Mouse (Mus musculus): ENCODE measurements at regions not wholly inside any gene's neighbourhood (a gene's known extent, or its start where the extent isn't known, plus 50 kb on each side); places are given as distances from the start of the nearest gene placed in this dataset.

GRCm38 (mm10) chr16:51457166-51457565 is 573.9 kb upstream of the Cblb start:
- H3K9ac ChIP-seq: no peak overlapping the region

GRCm38 (mm10) chr16:51475690-51476089 is 555.3 kb upstream of the Cblb start:
- TF ChIP-seq CTCF (IDR thresholded peaks at IDR 0.05; ENCODE audit: low read depth): no peak
- ATAC-seq (ENCODE audit: insufficient read depth) (no peak), DNase-seq (no peak)
- H3K9ac ChIP-seq: no peak overlapping the region
- no peaks in the 10 kb centered on the region for H3K36me3 ChIP-seq (ENCODE audit: insufficient read depth)
- no peaks in the 10 kb centered on the region for H3K4me1 ChIP-seq (ENCODE audit: insufficient read depth)
- H3K4me3 ChIP-seq (ENCODE audit: low read depth, low read length): no peak overlapping the region
- no peaks in the 10 kb centered on the region for H3K27me3 ChIP-seq (ENCODE audit: insufficient read depth, low read length)
- no peak overlapping the region for H3K27ac ChIP-seq (ENCODE audit: low read depth)
- 65% methylated on average over 3 of the region's 3 CpGs for WGBS
- no peak overlapping the region for H3K4me2 ChIP-seq
- no peaks in the 10 kb centered on the region for H3K9me3 ChIP-seq (ENCODE audit: low read depth, low read length)

More at GRCm38 (mm10) chr16:51457166-51457565, 573.9 kb upstream of the Cblb start:
- H3K4me2 ChIP-seq: no peak overlapping the region
- 26% methylated on average over 1 of the region's 1 CpGs for WGBS
- ATAC-seq (ENCODE audit: insufficient read depth): no peak
- H3K36me3 ChIP-seq (ENCODE audit: insufficient read depth): no peaks in the 10 kb centered on the region
- no peak overlapping the region for H3K27ac ChIP-seq (ENCODE audit: low read depth)
- no peaks in the 10 kb centered on the region for H3K4me1 ChIP-seq (ENCODE audit: insufficient read depth)
- no peaks in the 10 kb centered on the region for H3K9me3 ChIP-seq (ENCODE audit: low read depth, low read length)
- H3K27me3 ChIP-seq (ENCODE audit: insufficient read depth, low read length): no peaks in the 10 kb centered on the region
- no peak for DNase-seq
- no peak overlapping the region for H3K4me3 ChIP-seq (ENCODE audit: low read depth, low read length)
- no peak for TF ChIP-seq CTCF (IDR thresholded peaks at IDR 0.05; ENCODE audit: low read depth)

- no peak overlapping the region for H3K9ac ChIP-seq
- no peaks in the 10 kb centered on the region for H3K9me3 ChIP-seq (ENCODE audit: low read depth, low read length)
- no peak for DNase-seq
- no peaks in the 10 kb centered on the region for H3K27me3 ChIP-seq (ENCODE audit: insufficient read depth, low read length)
- H3K27ac ChIP-seq (ENCODE audit: low read depth): no peak overlapping the region
- H3K4me1 ChIP-seq (ENCODE audit: insufficient read depth): no peaks in the 10 kb centered on the region
- ATAC-seq (ENCODE audit: insufficient read depth): no peak
- H3K4me2 ChIP-seq: no peak overlapping the region
- H3K4me3 ChIP-seq (ENCODE audit: low read depth, low read length): no peak overlapping the region
- H3K36me3 ChIP-seq (ENCODE audit: insufficient read depth): no peaks in the 10 kb centered on the region
- WGBS: 65% methylated on average over 2 of the region's 2 CpGs
- TF ChIP-seq CTCF (IDR thresholded peaks at IDR 0.05; ENCODE audit: low read depth): no peak
These were observed 534.9 kb upstream of the Cblb start for GRCm38 (mm10) chr16:51496096-51496495.

- no peak for DNase-seq
- H3K9ac ChIP-seq: no peak overlapping the region
- H3K4me2 ChIP-seq: no peak overlapping the region
- no peaks in the 10 kb centered on the region for H3K36me3 ChIP-seq (ENCODE audit: insufficient read depth)
- ATAC-seq (ENCODE audit: insufficient read depth): no peak
- no peaks in the 10 kb centered on the region for H3K4me1 ChIP-seq (ENCODE audit: insufficient read depth)
- H3K4me3 ChIP-seq (ENCODE audit: low read depth, low read length): no peak overlapping the region
- 74% methylated on average over 7 of the region's 7 CpGs for WGBS
- H3K9me3 ChIP-seq (ENCODE audit: low read depth, low read length): no peaks in the 10 kb centered on the region
- no peak for TF ChIP-seq CTCF (IDR thresholded peaks at IDR 0.05; ENCODE audit: low read depth)
- H3K27me3 ChIP-seq (ENCODE audit: insufficient read depth, low read length): no peaks in the 10 kb centered on the region
- no peak overlapping the region for H3K27ac ChIP-seq (ENCODE audit: low read depth)
These were observed 533.2 kb upstream of the Cblb start for GRCm38 (mm10) chr16:51497777-51498176.

GRCm38 (mm10) chr16:51517079-51517478 is 513.9 kb upstream of the Cblb start:
- H3K4me2 ChIP-seq: no peak overlapping the region
- H3K4me1 ChIP-seq (ENCODE audit: insufficient read depth): no peaks in the 10 kb centered on the region
- H3K27me3 ChIP-seq (ENCODE audit: insufficient read depth, low read length): no peaks in the 10 kb centered on the region
- no peak overlapping the region for H3K4me3 ChIP-seq (ENCODE audit: low read depth, low read length)
- no peak overlapping the region for H3K27ac ChIP-seq (ENCODE audit: low read depth)
- DNase-seq (no peak), ATAC-seq (ENCODE audit: insufficient read depth) (no peak)
- WGBS: 67% methylated on average over 3 of the region's 3 CpGs
- no peak overlapping the region for H3K9ac ChIP-seq
- no peaks in the 10 kb centered on the region for H3K36me3 ChIP-seq (ENCODE audit: insufficient read depth)
- H3K9me3 ChIP-seq (ENCODE audit: low read depth, low read length): no peaks in the 10 kb centered on the region
- TF ChIP-seq CTCF (IDR thresholded peaks at IDR 0.05; ENCODE audit: low read depth): no peak

GRCm38 (mm10) chr16:51520762-51521161 is 510.3 kb upstream of the Cblb start:
- no peak for TF ChIP-seq CTCF (IDR thresholded peaks at IDR 0.05; ENCODE audit: low read depth)
- Histone ChIP-seq H3K9ac (no peak overlapping the region), H3K36me3 (ENCODE audit: insufficient read depth) (no peaks in the 10 kb centered on the region), H3K27me3 (ENCODE audit: insufficient read depth, low read length) (no peaks in the 10 kb centered on the region), H3K27ac (ENCODE audit: low read depth) (no peak overlapping the region), H3K4me2 (no peak overlapping the region), H3K9me3 (ENCODE audit: low read depth, low read length) (no peaks in the 10 kb centered on the region), H3K4me3 (ENCODE audit: low read depth, low read length) (no peak overlapping the region), H3K4me1 (ENCODE audit: insufficient read depth) (no peaks in the 10 kb centered on the region)
- DNase-seq (no peak), ATAC-seq (ENCODE audit: insufficient read depth) (no peak)
- WGBS: 74% methylated on average over 4 of the region's 4 CpGs

- H3K27me3 ChIP-seq (ENCODE audit: insufficient read depth, low read length): no peaks in the 10 kb centered on the region
- 80% methylated on average over 13 of the region's 13 CpGs for WGBS
- H3K4me2 ChIP-seq: no peak overlapping the region
- no peak overlapping the region for H3K9ac ChIP-seq
- H3K36me3 ChIP-seq (ENCODE audit: insufficient read depth): no peaks in the 10 kb centered on the region
- no peak for DNase-seq
- H3K9me3 ChIP-seq (ENCODE audit: low read depth, low read length): no peaks in the 10 kb centered on the region
- no peak overlapping the region for H3K4me3 ChIP-seq (ENCODE audit: low read depth, low read length)
- no peaks in the 10 kb centered on the region for H3K4me1 ChIP-seq (ENCODE audit: insufficient read depth)
- no peak overlapping the region for H3K27ac ChIP-seq (ENCODE audit: low read depth)
- TF ChIP-seq CTCF (IDR thresholded peaks at IDR 0.05; ENCODE audit: low read depth): no peak
- ATAC-seq (ENCODE audit: insufficient read depth): no peak
These were observed 509.5 kb upstream of the Cblb start for GRCm38 (mm10) chr16:51521317-51522092.

All from lung, embryonic 14.5 days (tissue).